Mouse (Mus musculus) ovary, postnatal 14 days (tissue): Measurements from ENCODE around the gene Lrrc14b.
A peak's percentile ranks its signal among the peaks of the same experiment; 100 is the strongest.

Experiments used
- DNase-seq: peaks from one replicate; pipeline ENCODE4 v3.0.0; 2022; ENCODE audit warnings: low spot score

Lrrc14b gene

GRCm38 (mm10) chr13:74363859-74364235, at the start of gene Lrrc14b:
Gene Lrrc14b (minus strand): TSS chr13:74364005.
- DNase-seq = no peak

- no peak for DNase-seq
Measured at GRCm38 (mm10) chr13:74399298-74399839, 35.6 kb upstream of the Lrrc14b start, which contains the start of gene Ftl1-ps1. Gene Ftl1-ps1 (plus strand): TSS chr13:74399694.

GRCm38 (mm10) chr13:74391156-74391555, 27.4 kb upstream of the Lrrc14b start:
- DNase-seq = no peak

- peak; percentile 64 for DNase-seq
Measured at GRCm38 (mm10) chr13:74390371-74390990, 26.7 kb upstream of the Lrrc14b start, which contains the start of gene Zfp72. Gene Zfp72 (minus strand): TSS chr13:74390836.

- DNase-seq = no peak
Measured at GRCm38 (mm10) chr13:74389730-74390129, 25.9 kb upstream of the Lrrc14b start.

GRCm38 (mm10) chr13:74382289-74382688, 18.5 kb upstream of the Lrrc14b start:
- DNase-seq = no peak

- DNase-seq = no peak
Measured at GRCm38 (mm10) chr13:74381533-74382276, 17.9 kb upstream of the Lrrc14b start.

- DNase-seq = no peak
Measured at GRCm38 (mm10) chr13:74363176-74363858, 488 bp downstream of the Lrrc14b start.

GRCm38 (mm10) chr13:74362218-74362617, 1.6 kb downstream of the Lrrc14b start:
- no peak for DNase-seq

DNA sequence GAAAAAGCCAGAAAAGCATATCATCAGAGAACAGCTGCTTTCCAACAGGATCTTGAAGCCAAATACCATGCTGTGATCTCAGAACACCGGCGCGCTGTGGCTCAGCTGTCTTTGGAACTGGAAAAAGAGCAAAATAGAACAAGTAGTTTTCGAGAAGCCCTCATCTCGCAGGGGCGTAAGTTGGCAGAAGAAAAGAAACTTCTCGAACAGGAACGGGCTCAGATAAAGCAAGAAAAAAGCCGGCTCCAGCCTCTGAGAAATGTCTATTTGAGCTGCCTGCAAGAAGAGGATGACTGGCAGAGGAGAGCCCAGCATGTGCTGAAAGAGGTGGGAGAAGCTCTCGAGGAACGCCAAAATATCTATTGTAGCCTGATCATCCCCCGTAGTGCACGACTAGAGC, 7.3 kb downstream of the Lrrc14b start:
- no peak for DNase-seq

DNA sequence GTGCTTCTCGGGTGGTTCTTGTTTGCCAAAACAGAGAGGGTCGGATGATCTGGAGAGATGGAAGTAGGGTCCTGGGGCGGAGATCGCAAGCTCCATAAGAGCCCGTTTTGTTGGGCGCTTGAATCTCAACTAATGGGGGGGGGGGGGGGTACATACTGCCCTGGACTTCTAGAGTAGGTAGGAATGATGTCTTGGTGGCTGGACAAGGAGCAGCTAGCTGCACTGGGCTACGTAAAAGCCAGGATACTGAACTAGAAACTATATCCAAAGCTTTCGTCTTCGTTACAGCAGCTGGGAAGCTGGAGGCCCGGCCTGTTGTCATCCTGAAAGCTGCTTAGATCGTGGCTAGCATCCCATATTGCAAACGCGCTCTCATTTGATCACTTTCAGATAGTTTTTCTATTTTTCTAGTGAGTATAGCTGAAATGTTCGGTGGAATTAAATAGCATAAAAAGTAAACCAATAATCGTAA, 13.3 kb downstream of the Lrrc14b start:
- no peak for DNase-seq

GRCm38 (mm10) chr13:74349566-74350434, 14.0 kb downstream of the Lrrc14b start, which contains the start of the genes Sdha and Ccdc127:
Gene Sdha (minus strand): TSS chr13:74350280.
Gene Ccdc127 (plus strand): TSS chr13:74350309.
- peak; percentile 94 for DNase-seq

- no peak for DNase-seq
Measured at GRCm38 (mm10) chr13:74341036-74341435, 22.8 kb downstream of the Lrrc14b start.

- no peak for DNase-seq
Measured at GRCm38 (mm10) chr13:74329321-74329720, 34.5 kb downstream of the Lrrc14b start.

- peak; percentile 84 for DNase-seq
Measured at GRCm38 (mm10) chr13:74317170-74317849, 46.5 kb downstream of the Lrrc14b start, which contains the start of gene Pdcd6. Gene Pdcd6 (minus strand): TSS chr13:74317580.

- DNase-seq = no peak
Measured at GRCm38 (mm10) chr13:74316789-74317169, 47.0 kb downstream of the Lrrc14b start.

- DNase-seq = no peak
Measured at GRCm38 (mm10) chr13:74316386-74316785, 47.4 kb downstream of the Lrrc14b start.

DNA sequence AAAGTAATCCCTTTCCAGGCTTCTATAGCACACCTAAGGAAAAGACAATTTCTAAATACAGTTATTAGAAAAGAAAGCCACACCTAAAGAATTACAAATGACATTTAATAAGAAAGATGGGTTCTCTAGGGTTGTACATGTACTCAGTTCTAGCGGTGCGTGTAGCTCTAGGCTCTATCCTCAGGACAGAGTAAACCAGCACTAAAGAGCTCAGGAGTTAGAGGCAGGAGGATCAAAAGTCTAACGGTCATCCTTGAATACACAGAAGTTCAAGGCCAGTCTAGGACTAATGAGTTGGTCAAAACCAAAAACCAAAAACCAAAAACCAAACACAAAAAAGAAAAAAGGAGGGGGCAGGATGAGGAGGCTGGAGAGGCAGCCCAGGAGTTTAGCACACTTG, 49.2 kb downstream of the Lrrc14b start:
- DNase-seq = no peak
